Mouse (Mus musculus) embryonic facial prominence, embryonic 15.5 days (tissue): ENCODE data around the gene Gm4553. TPM values are rescaled to one million over a fixed set of nuclear protein-coding genes. Genes with fewer than 3 reads are reported as not detected.
"Not testable (repeated sequence)": the region's sequence is repeated elsewhere in the genome, so short reads cannot be mapped to it uniquely, and the experiment has no call there.

Experiments used
- ATAC-seq: fragments of 200-750 bp; cut with Nextera tagmentation; 2 replicates; pipeline ENCODE4 v1.8.0; 2017; ENCODE audit warnings: low read depth, moderate TSS enrichment; ENCODE audit not compliant: insufficient number of reproducible peaks, low FRiP score, low TSS enrichment
- H3K27ac ChIP-seq: fragments of 300-500 bp; sonication (generic); replicated peaks from 2 replicates; pipeline ENCODE4 v1.5.1; 2015; ENCODE audit warnings: mild to moderate bottlenecking, inconsistent platforms
- H3K27me3 ChIP-seq: fragments of 300-500 bp; sonication (generic); 2 replicates; pipeline ENCODE4 v1.6.1; 2015; ENCODE audit warnings: inconsistent platforms
- H3K36me3 ChIP-seq: fragments of 300-500 bp; sonication (generic); 2 replicates; pipeline ENCODE4 v1.6.1; 2015; ENCODE audit warnings: mild to moderate bottlenecking, inconsistent platforms
- H3K4me1 ChIP-seq: fragments of 300-500 bp; sonication (generic); 2 replicates; pipeline ENCODE4 v1.6.1; 2015; ENCODE audit warnings: inconsistent platforms
- H3K4me2 ChIP-seq: fragments of 300-500 bp; sonication (generic); replicated peaks from 2 replicates; pipeline ENCODE4 v1.6.1; 2015; ENCODE audit warnings: mild to moderate bottlenecking, inconsistent platforms
- H3K4me3 ChIP-seq: fragments of 300-500 bp; sonication (generic); replicated peaks from 2 replicates; pipeline ENCODE4 v1.5.1; 2015; ENCODE audit warnings: mild to moderate bottlenecking, inconsistent platforms
- H3K9ac ChIP-seq: fragments of 300-500 bp; sonication (generic); 2 replicates; pipeline ENCODE4 v1.6.1; 2015; ENCODE audit warnings: inconsistent platforms
- H3K9me3 ChIP-seq: fragments of 300-500 bp; sonication (generic); replicated peaks from 2 replicates; pipeline ENCODE4 v1.6.1; 2016; ENCODE audit warnings: inconsistent platforms
- WGBS: fragments of 180-500 bp; shearing (Covaris S2); methylation state at CpG from one replicate; pipeline ENCODE4 v1.1.7; 2015; 5-methylcytosine and 5-hydroxymethylcytosine counted together
- polyA plus RNA-seq: library from polyadenylated mRNA; unstranded; fragments of >200 nt; fragmentation: Nextera tagmentation; extraction: Ambion mirVana; gene quantifications from 2 replicates; pipeline ENCODE4 v1.2.1, GENCODE M21; 2015

Gene Gm4553
- polyA plus RNA-seq, 1 experiment from 2014 or later: 1.7 TPM

- no peak overlapping the region for H3K9ac ChIP-seq
- H3K36me3 ChIP-seq: no peaks in the 10 kb centered on the region
- H3K4me1 ChIP-seq: no peaks in the 10 kb centered on the region
- no peak for ATAC-seq
- H3K27ac ChIP-seq: no peak overlapping the region
- H3K9me3 ChIP-seq: no peaks in the 10 kb centered on the region
- H3K27me3 ChIP-seq: no peaks in the 10 kb centered on the region
- 44% methylated on average over 3 of the region's 3 CpGs for WGBS
- no peak overlapping the region for H3K4me3 ChIP-seq
- H3K4me2 ChIP-seq: no peak overlapping the region
These were observed 4.3 kb upstream of the Gm4553 start for GRCm38 (mm10) chr7:142169836-142170235.

DNA sequence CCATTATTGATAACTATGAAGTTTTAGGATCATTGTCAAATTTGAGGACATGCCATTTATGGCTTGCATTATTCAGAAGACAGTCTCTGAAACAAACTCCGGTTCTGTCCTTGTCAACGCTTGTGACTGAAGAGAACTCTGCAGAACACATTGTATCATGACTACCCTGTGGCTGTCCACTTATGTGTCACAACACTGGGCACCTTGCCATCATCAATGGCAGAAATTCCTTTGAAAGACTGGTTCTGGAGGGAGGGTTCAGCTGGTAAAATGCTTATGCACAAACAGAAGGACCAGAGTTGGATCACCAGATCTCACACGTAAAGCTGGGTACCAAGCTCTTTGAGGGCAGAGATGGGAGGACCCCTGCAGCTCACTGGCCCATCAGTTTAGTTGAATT is 6.2 kb downstream of the Gm4553 start:
- ATAC-seq: no peak
- H3K27ac ChIP-seq: no peak overlapping the region
- no peaks in the 10 kb centered on the region for H3K36me3 ChIP-seq
- no peak overlapping the region for H3K4me2 ChIP-seq
- no peaks in the 10 kb centered on the region for H3K27me3 ChIP-seq
- 89% methylated on average over 3 of the region's 3 CpGs for WGBS
- no peak overlapping the region for H3K4me3 ChIP-seq
- no peak overlapping the region for H3K9ac ChIP-seq
- no peaks in the 10 kb centered on the region for H3K9me3 ChIP-seq
- no peaks in the 10 kb centered on the region for H3K4me1 ChIP-seq

DNA sequence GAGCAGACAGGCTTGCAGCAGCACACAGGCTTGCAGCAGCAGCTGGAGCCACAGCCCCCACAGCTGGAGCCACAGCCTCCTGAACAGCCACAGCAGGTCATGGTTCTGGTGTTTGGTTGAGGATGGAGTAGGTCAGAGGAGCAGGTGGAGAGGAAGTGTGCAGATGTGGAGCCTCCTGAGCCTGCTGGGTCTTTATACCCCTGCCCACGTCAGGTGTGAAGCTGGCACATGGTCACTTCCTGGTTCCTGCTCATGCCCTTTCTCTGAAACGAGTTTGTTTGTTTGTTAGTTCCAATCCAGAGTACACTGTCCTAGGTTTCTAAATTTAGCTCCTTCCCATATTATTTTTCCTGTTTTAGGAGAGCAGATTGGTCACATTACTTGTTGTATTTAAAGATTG is 8.5 kb downstream of the Gm4553 start, which contains the start of gene Gm29735:
TSS of gene Gm29735 (minus strand) at position 101 of the 400 bp plus-strand sequence.
- H3K4me2 ChIP-seq, H3K27ac ChIP-seq, H3K4me1 ChIP-seq, H3K9ac ChIP-seq, ATAC-seq, H3K36me3 ChIP-seq, H3K4me3 ChIP-seq, H3K9me3 ChIP-seq, H3K27me3 ChIP-seq: not testable (repeated sequence)
- 42% methylated on average over 2 of the region's 2 CpGs for WGBS

- Histone ChIP-seq H3K9me3 (no peaks in the 10 kb centered on the region), H3K9ac (no peak overlapping the region), H3K27ac (no peak overlapping the region), H3K27me3 (no peaks in the 10 kb centered on the region), H3K4me2 (no peak overlapping the region), H3K36me3 (no peaks in the 10 kb centered on the region), H3K4me1 (no peaks in the 10 kb centered on the region), H3K4me3 (no peak overlapping the region)
- WGBS: 53% methylated on average over 1 of the region's 1 CpGs
- ATAC-seq: no peak
These were observed 10.2 kb downstream of the Gm4553 start for GRCm38 (mm10) chr7:142155308-142155707.

- ATAC-seq: no peak
- Histone ChIP-seq H3K4me2 (no peak overlapping the region), H3K36me3 (no peaks in the 10 kb centered on the region), H3K27me3 (no peaks in the 10 kb centered on the region), H3K9me3 (no peaks in the 10 kb centered on the region), H3K9ac (no peak overlapping the region), H3K4me1 (no peaks in the 10 kb centered on the region), H3K27ac (no peak overlapping the region), H3K4me3 (no peak overlapping the region)
- WGBS: 73% methylated on average over 4 of the region's 4 CpGs
These were observed 13.3 kb downstream of the Gm4553 start for GRCm38 (mm10) chr7:142152191-142152590.

DNA sequence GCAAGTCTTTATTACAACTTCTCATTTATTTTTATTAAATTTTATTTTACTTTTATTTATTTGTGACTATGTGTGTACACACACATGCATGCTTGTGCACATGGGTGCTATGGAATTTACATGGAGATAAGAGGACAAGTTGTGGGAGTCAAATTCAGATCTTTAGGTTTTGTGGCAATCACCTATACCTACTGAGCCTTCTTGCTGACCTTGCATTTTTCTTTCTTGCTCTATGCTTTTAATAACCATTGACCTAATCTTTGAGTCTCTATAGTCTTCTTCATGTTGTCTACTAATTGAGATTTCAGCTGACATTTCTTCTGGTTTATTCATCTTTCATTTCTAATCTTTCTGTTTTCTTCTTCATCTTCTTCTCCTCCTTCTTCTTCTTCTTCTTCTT is 16.9 kb downstream of the Gm4553 start:
- no peak overlapping the region for H3K4me3 ChIP-seq
- ATAC-seq: no peak

GRCm38 (mm10) chr7:142146033-142146432 is 19.5 kb downstream of the Gm4553 start:
- Histone ChIP-seq H3K27me3 (no peaks in the 10 kb centered on the region; the same call in 1 of the 2 replicates), H3K4me2 (no peak overlapping the region), H3K36me3 (no peaks in the 10 kb centered on the region), H3K4me3 (no peak overlapping the region), H3K4me1 (no peaks in the 10 kb centered on the region), H3K27ac (no peak overlapping the region), H3K9me3 (no peaks in the 10 kb centered on the region), H3K9ac (no peak overlapping the region)
- 0% methylated on average over 1 of the region's 1 CpGs for WGBS
- no peak for ATAC-seq

More for the DNA sequence above, 16.9 kb downstream of the Gm4553 start:
- Histone ChIP-seq H3K36me3 (no peaks in the 10 kb centered on the region), H3K4me2 (no peak overlapping the region), H3K9ac (no peak overlapping the region), H3K9me3 (no peaks in the 10 kb centered on the region), H3K4me1 (no peaks in the 10 kb centered on the region), H3K27me3 (no peaks in the 10 kb centered on the region; the same call in 1 of the 2 replicates), H3K27ac (no peak overlapping the region)

GRCm38 (mm10) chr7:142145413-142145940 is 20.1 kb downstream of the Gm4553 start:
- Histone ChIP-seq H3K9ac (no peak overlapping the region), H3K36me3 (no peaks in the 10 kb centered on the region), H3K27ac (no peak overlapping the region), H3K9me3 (no peaks in the 10 kb centered on the region), H3K4me3 (no peak overlapping the region), H3K4me1 (no peaks in the 10 kb centered on the region), H3K27me3 (no peaks in the 10 kb centered on the region; the same call in 1 of the 2 replicates), H3K4me2 (no peak overlapping the region)
- WGBS: 34% methylated on average over 4 of the region's 4 CpGs
- ATAC-seq: no peak

GRCm38 (mm10) chr7:142144507-142144906 is 21.0 kb downstream of the Gm4553 start, which contains the start of gene Gm45337:
Gene Gm45337, minus strand, starts transcription at chr7:142144607.
- Histone ChIP-seq H3K4me2 (no peak within 1 kb of the TSS), H3K9ac (no peak within 1 kb of the TSS), H3K27me3 (no peaks in the 10 kb centered on the region; the same call in 1 of the 2 replicates), H3K36me3 (no peaks in the 10 kb centered on the region), H3K9me3 (no peaks in the 10 kb centered on the region), H3K4me3 (no peak within 1 kb of the TSS), H3K27ac (no peak within 1 kb of the TSS), H3K4me1 (no peaks in the 10 kb centered on the region)
- no peak for ATAC-seq
- WGBS: 74% methylated on average over 1 of the region's 1 CpGs

DNA sequence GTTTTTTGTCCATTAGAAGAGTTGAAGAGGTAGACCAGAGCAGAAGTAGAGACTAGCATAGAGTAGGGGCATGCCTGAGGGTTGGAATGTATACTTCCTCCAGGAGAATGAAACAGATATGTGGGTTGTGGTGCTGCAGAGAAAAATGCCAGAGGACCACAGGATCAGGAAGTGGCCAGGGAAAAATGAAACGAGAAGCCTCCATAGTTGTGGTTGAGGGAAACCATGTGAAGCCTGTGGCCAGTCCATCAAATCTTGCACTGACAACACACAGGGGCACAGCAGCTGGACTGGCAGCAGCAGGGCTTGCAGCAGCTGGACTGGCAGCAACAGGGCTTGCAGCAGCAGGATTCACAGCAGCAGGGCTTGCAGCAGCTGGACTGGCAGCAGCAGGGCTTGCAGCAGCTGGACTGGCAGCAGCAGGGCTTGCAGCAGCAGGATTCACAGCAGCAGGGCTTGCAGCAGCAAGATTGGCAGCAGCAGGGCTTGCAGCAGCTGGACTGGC is 22.0 kb downstream of the Gm4553 start:
- H3K27ac ChIP-seq, H3K4me2 ChIP-seq, H3K27me3 ChIP-seq, H3K9me3 ChIP-seq, H3K4me1 ChIP-seq, H3K36me3 ChIP-seq, H3K4me3 ChIP-seq, H3K9ac ChIP-seq, ATAC-seq: not testable (repeated sequence)
- WGBS: 14% methylated on average over 1 of the region's 1 CpGs

- Histone ChIP-seq H3K9me3 (no peaks in the 10 kb centered on the region), H3K36me3 (no peaks in the 10 kb centered on the region), H3K4me1 (no peaks in the 10 kb centered on the region), H3K27me3 (no peaks in the 10 kb centered on the region; the same call in 1 of the 2 replicates), H3K27ac (no peak overlapping the region), H3K4me3 (no peak overlapping the region), H3K4me2 (no peak overlapping the region), H3K9ac (no peak overlapping the region)
- ATAC-seq: no peak
- WGBS: 3% methylated on average over 1 of the region's 1 CpGs
These were observed 24.8 kb downstream of the Gm4553 start for GRCm38 (mm10) chr7:142140696-142141095.

DNA sequence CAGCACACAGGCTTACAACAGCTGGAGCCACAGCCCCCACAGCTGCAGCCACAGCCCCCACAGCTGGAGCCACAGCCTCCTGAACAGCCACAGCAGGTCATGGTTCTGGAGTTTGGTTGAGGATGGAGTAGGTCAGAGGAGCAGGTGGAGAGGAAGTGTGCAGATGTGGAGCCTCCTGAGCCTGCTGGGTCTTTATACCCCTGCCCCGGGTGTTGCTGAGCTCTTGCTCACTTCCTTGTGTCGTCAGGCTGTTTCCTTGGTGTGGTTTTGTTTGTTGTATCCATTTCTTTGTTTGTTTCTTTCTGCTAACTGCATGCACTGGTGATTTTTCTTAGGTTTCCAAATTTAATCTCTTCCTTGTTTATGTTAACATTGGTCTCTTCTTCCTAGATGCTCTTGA is 29.6 kb downstream of the Gm4553 start, which contains the start of gene Gm39115:
TSS of gene Gm39115 (minus strand) at position 101 of the 400 bp plus-strand sequence.
- not testable (repeated sequence) for H3K9ac ChIP-seq, H3K4me3 ChIP-seq, H3K36me3 ChIP-seq, H3K4me1 ChIP-seq, H3K27me3 ChIP-seq, H3K4me2 ChIP-seq, H3K9me3 ChIP-seq, H3K27ac ChIP-seq, ATAC-seq
- WGBS: 46% methylated on average over 2 of the region's 2 CpGs
